Mouse (Mus musculus) right cerebral cortex, postnatal 25 days (tissue): ENCODE data around the gene H2-Ab1.
A peak's percentile ranks its signal among the peaks of the same experiment; 100 is the strongest.
"Not testable (repeated sequence)": the region's sequence is repeated elsewhere in the genome, so short reads cannot be mapped to it uniquely, and the experiment has no call there.

Source experiments
- DNase-seq: peaks from one replicate; pipeline ENCODE4 v3.0.0; 2022

Gene H2-Ab1

DNA sequence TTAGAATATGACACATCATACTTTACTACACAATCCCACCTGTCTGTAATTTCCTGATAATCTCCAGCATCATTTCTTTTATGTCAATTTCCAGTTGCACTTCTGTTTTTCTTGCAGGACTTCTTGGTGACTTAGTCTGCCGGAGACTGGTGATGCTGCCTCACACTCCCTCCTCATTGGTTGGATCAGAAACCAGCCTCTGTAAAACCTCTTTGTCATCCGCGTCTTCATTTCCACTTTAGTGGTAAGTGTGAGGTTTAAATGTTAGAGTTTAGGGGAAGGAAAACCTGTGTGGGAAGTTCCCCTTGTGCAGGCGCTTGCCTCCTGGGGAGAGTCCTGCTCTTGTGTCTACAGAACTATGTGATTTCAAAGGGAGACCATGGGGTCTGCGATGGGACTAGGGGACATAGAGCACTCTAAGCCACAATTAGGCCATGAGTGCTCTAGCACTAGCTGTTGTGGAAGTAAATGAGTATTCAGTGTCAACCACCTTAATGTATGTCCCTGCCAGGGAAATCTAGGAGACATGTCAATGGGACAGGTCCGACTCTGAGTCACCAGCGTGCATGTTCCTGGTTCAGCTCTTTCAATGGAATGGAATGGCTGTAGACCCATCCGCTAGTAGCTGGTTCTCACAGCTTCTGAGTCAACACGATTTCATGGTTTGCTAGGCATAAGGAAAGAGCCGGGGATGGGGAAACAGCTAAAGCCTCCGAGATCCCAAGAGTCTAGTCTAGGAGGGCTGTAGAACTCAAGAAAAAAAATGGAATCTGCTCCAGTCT is at the start of gene H2-Ab1:
H2-Ab1 (plus strand) TSS at position 96 of the 782 bp plus-strand sequence.
- DNase-seq, result peak; percentile 74

DNA sequence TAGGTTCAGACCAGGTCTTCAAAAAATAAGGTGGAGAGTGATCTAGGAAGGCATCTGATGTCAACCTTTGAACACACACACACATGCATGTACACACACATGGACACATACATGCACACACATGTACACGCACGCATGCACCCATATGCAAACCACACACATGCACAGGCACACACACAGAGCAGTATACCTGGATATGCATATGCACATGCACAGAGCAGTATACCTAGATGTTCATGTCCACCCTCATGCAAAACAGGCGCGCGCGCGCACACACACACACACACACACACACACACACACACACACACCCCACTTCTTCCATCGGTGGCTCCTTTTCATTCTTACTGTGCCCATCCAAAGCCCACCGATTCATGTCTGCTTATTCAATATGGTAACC is 49.6 kb upstream of the H2-Ab1 start:
- DNase-seq, result no peak

DNA sequence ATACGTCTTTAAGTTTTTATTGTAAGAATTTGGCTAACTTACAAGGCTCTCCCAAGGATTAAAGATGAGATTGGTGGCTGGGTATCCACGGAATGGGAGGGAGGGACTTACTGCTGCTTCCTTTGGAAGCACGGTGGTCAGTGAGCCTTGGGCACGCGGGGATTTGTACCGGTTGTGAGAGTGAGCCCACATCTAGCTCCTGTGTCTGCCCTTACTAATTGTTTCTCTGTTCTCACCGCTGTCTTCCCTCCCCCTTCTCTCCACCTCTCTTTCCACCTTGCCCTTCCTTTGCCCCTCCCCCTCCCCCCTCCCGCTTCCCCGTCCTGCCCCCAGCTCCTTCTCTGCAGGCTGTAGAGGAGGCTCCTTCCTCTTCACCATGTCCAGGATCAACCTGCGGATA is 49.1 kb upstream of the H2-Ab1 start:
- DNase-seq, result no peak

DNA sequence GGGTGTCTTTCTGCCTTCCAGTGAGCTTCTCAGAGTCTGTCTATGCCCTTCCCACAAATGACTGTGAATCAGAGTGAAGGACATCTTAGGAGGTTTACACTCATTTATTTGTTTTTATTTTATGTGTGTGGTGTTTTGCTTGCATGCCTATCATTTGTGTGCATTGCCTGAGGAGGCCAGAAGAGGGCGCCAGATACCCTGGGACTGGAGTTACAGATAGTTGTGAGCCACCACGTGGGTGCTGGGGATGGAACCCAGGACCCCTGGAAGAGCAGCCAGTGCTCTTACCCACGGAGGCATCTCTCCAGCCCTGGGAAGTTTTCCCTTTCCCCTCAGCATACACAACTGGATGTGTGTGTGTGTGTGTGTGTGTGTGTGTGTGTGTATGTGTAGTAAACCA is 47.8 kb upstream of the H2-Ab1 start:
- DNase-seq, result no peak

- DNase-seq, result no peak
Observed at GRCm38 (mm10) chr17:34210599-34210998, 46.9 kb upstream of the H2-Ab1 start.

GRCm38 (mm10) chr17:34211746-34212365 is 45.6 kb upstream of the H2-Ab1 start:
- DNase-seq, result no peak

GRCm38 (mm10) chr17:34213936-34214335 is 43.6 kb upstream of the H2-Ab1 start:
- DNase-seq, result no peak

DNA sequence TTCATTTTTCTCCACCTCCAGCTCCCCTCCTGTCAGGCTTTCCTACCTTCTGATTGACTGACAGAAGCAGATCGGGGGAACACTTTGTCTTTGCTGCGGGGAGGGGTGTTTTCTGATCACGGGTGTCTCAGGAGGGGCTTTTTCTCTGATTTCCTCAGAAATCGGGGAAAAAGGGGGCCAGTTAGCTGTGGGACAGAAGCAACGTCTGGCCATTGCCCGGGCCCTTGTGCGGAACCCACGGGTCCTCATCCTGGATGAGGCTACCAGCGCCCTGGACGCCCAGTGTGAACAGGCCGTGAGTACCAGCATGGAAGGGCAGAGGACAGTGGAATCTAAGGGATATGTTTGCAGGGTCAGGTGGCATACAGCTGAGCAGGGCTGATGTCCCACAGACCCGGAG is 42.3 kb upstream of the H2-Ab1 start:
- no peak for DNase-seq

DNA sequence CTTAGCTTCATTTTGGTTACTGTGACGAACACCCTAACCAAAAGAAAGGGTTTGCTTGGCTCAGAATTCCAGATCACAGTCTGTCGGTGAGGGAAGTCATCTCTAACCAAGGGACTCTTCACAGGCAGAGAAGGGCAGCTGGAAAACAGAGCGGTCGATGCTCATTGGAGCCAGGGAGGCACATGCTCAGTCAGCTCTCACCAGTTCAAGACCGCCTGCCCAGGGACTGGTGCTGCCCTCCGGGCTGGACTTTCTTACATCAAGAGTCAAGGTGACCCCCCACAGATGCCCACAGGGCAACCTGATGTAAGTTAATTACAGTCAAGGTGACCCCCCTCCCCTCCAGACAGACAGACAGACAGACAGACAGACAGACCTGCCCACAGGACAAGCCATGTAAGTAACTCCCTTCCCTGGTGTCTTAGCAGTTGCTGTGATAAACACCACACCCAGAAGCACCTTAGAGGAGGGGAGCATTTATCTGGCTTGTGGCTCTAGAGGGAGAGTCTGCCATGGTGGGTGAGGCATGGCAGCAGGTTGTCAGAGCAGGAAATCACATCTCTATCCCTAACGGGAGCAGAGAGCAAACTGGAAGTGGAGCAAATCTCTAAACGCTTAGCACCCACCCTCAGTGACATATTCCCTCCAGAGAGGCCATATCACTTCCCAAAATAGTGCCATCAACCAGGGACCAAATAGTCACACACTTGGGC is 40.1 kb upstream of the H2-Ab1 start:
- DNase-seq, result no peak

- DNase-seq, result no peak
Observed at GRCm38 (mm10) chr17:34217986-34218385, 39.5 kb upstream of the H2-Ab1 start.

DNA sequence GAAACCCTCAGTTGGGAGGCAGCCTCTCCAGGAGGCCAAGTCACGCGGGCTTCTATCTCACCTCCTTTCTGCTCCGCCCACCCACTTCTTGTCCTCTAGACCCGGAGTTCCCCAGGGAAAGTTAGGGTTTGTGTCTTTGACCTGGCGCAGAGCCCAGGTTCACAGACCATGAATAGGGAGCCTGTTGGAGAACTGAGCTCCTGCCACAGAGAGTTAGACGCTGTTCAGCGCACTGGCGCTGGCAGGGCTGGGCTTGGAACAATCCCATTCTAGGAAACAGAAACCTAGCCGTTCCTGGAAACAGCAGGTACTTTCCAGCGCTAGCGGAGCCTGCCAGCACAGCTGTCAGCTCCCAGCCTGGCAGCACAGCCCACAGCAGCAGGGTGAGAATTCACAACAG is 38.8 kb upstream of the H2-Ab1 start:
- peak; percentile 31 for DNase-seq

DNA sequence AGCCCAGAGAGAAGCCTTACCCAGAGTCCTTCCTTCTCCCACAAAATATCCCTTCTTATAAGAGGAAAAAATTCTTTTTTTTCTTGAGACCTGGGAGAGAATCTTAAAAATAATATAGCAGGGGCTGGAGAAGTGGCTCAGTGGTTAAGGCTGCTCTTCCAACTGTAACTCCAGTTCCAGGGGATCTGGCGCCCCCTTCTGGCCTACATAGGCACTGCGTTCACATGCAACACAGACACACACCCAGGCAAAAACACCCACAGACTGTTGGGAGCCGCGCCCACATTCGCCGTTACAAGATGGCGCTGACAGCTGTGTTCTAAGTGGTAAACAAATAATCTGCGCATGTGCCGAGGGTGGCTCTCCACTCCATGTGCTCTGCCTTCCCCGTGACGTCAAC is 38.4 kb upstream of the H2-Ab1 start:
- not testable (repeated sequence) for DNase-seq

GRCm38 (mm10) chr17:34219801-34220200 is 37.7 kb upstream of the H2-Ab1 start:
- DNase-seq, result not testable (repeated sequence)

- not testable (repeated sequence) for DNase-seq
Observed at GRCm38 (mm10) chr17:34220401-34220800, 37.1 kb upstream of the H2-Ab1 start.

DNA sequence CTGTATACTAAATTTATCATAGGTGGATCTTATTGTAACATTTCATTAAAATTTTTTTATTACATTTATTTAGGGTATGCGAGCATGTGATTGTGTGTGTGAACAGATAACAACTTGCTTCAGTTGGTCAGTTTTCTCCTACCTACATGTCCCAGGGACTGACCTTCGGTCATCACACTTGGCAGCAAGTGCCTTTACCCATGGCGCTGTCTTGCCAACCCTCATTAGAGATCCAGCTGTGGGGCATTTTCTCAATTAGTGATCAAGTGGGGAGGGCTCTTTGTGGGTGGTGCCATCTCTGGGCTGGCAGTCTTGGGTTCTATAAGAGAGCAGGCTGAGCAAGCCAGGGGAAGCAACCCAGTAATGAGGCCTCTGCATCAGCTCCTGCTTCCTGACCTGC is 32.7 kb upstream of the H2-Ab1 start:
- no peak for DNase-seq

GRCm38 (mm10) chr17:34225426-34225825 is 32.1 kb upstream of the H2-Ab1 start:
- DNase-seq, result no peak

- not testable (repeated sequence) for DNase-seq
Observed at GRCm38 (mm10) chr17:34225911-34226310, 31.6 kb upstream of the H2-Ab1 start.

DNA sequence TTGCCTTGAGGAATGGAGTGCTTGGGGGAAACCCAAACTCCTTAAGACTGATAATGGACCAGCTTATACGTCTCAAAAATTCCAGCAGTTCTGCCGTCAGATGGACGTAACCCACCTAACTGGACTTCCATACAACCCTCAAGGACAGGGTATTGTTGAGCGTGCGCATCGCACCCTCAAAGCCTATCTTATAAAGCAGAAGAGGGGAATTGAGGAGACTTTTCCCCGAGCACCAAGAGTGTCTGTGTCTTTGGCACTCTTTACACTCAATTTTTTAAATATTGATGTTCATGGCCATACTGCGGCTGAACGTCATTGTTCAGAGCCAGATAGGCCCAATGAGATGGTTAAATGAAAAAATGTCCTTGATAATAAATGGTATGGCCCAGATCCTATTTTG is 26.5 kb upstream of the H2-Ab1 start:
- DNase-seq, result not testable (repeated sequence)

GRCm38 (mm10) chr17:34232021-34232420 is 25.5 kb upstream of the H2-Ab1 start:
- not testable (repeated sequence) for DNase-seq

GRCm38 (mm10) chr17:34234926-34235325 is 22.6 kb upstream of the H2-Ab1 start:
- peak; percentile 52 for DNase-seq

DNA sequence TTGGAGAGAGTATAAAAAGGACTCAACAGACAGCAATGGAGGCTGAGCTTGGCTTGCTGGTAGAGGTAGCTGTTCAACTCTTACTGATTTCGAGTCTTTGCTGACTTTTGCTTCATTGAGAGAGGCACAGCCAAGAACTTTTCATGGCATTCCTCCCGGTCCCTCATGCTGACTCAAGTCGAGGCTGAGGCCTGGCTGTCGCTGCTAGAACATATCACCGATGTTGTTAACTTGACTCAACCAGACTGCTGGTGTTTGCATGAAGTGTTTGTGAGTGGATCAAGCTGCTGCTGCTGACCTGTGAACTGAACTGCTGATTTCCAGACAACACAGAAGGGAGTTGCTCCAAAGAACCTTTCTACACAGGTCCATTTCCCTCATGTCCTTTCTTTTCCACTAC is 20.8 kb upstream of the H2-Ab1 start:
- DNase-seq, result no peak

DNA sequence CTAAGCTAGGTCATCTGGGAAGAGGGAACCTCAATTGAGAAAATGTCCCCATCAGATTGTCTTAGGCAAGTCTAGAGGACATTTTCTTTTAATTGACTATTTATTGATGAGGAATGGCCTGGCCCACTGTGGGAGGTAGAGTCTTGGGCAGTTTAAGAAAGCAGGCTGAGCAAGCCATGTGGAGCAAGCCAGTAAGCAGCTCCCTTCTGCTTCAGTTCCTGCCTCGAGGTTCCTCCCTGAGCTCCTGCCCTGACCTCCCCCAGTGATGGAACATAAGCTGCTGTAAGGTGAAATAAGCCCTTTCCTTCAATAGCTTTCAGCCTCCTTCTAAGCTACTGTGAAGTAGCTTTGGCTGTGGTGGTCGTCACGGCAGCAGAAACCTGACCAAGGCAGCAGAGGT is 19.7 kb upstream of the H2-Ab1 start:
- no peak for DNase-seq

DNA sequence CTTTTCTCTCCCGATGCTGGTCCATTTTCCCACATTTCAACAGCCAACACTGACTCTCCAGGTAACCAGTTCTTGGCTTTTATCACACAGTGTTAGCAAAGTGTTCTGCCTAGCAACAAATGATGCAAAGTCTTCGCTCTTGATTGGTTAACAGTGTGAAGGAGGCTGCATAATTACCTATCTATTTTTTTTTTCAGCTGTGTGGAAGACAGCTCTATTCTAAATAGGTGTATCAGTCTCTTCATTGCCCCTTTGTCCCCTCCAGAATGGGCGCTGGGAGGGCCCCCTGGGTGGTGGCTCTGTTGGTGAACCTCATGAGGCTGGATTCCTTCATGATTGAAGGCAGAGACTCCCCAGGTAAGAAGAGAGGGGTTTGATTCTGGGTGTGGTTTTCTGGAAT is 18.8 kb upstream of the H2-Ab1 start, which contains the start of gene H2-Ob:
H2-Ob (plus strand) TSS at position 198 of the 400 bp plus-strand sequence.
- DNase-seq, result no peak

DNA sequence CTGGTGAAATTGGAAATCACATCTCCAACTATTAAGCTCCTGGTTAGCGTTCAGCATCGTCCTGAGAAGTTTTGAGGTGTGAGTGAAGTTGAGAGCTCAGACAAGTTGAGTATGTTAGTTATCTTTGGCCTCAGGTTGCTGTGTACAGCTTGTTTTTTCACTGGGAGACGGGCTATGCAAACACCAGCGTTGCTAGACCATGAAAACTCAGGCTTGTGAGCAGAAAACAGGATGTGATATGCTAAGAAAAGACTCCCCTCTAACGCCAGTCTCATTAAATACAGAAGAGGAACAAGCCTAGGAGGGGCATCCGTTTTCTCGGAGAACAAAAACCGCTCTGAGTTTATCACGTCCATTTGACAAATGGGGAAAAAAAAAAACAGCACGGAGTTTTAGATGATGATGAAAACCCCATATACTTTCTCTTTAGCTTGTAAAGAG is 17.9 kb upstream of the H2-Ab1 start:
- no peak for DNase-seq
